Mouse (Mus musculus): Measurements from ENCODE around the gene Nek6.

DNA sequence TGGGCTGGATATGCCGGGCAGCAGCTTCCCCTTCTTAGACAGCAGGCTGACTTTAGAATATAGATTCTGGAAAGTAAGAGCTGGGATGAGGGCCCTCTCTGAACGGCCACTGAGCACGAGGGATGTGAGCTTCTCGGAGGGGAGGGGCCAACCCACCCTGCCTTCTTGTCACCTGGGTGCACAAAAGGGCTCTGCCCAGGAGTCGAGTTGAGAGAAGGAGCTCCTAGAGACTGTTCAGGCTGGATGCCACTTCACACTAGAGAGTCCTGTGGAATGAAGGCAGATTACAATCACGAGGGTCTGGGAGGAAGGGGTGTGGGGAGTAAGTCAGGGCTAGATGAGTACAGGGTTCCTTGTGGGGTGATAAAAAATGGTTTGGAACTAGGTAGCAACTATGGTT is 5.6 kb downstream of the Nek6 start:
- TF ChIP-seq CTCF (conservative IDR thresholded peaks at IDR 0.05; ENCODE audit: insufficient read depth, insufficient read length, low read depth, low read length) (no peak), POLR2A (IDR thresholded peaks at IDR 0.05; ENCODE audit: low read depth, low read length) (no peak)
